Mouse (Mus musculus): ENCODE results near the gene 4930507D05Rik.

- no peak for TF ChIP-seq CTCF (conservative IDR thresholded peaks at IDR 0.05; ENCODE audit: insufficient read depth, insufficient read length, low read depth, low read length)
- TF ChIP-seq POLR2A (IDR thresholded peaks at IDR 0.05; ENCODE audit: low read depth, low read length): no peak
These were observed 25.7 kb downstream of the 4930507D05Rik start for GRCm38 (mm10) chr10:62474944-62475343.

Data from kidney, adult 2 months (tissue).